Mouse (Mus musculus): ENCODE data around the gene Sim2. TPM values are rescaled to one million over a fixed set of nuclear protein-coding genes. Genes with fewer than 3 reads are reported as not detected.

The Sim2 gene
- polyA plus RNA-seq, 1 experiment from 2014 or later, result 0.06 TPM

DNA sequence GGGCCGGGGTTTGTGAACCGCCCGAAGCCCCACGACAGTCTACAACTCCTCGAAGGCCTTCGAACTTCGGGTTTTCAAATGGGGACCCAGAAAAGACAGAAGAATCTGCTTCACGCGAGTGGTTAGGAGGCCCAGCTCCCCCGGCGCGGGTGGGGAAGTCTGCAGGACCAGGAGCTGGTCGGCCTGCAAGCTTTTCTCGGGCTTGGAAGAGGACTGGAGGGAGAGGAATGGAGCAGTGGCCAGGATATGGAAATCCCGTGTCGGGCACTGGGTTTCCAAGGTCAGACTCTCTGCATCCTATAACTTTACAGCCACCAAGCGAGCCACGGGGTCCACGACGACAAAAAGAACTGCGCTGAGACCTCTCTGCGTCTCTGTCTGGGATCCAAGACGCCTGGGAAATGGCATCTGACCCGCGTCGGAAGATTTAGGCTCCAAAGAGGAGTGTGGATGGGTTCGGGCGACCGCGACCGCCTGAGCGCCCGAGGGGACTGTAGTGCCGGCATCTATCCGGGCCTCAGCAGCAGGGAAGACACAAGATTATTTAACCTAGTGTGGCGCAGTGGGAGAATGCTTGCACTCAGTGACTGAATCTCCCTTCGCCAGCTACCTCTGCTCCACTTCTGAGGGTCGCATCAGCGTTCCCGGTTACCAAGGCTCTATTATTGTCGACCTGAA lies 744 bp upstream of the Sim2 start:
- ATAC-seq, result no peak
- WGBS, result under 1% methylated on average over 41 of the region's 41 CpGs
- H3K27ac ChIP-seq (ENCODE audit: low read length), result no peak overlapping the region
- no peaks in the 10 kb centered on the region for H3K9me3 ChIP-seq (ENCODE audit: control insufficient read depth, low read length)
- H3K36me3 ChIP-seq (ENCODE audit: control insufficient read depth, insufficient read depth), result no peaks in the 10 kb centered on the region
- peaks cover 79% of the 10 kb centered on the region for H3K27me3 ChIP-seq (replicated peaks; ENCODE audit: control insufficient read depth, insufficient read depth, low read length)
- H3K9ac ChIP-seq (replicated peaks; ENCODE audit: low read depth, low read length), result no peak overlapping the region
- H3K4me3 ChIP-seq (replicated peaks; ENCODE audit: low read length), result no peak overlapping the region
- peaks cover 16% of the 10 kb centered on the region for H3K4me1 ChIP-seq (replicated peaks; ENCODE audit: control insufficient read depth, insufficient read depth, low read length)
- no peak overlapping the region for H3K4me2 ChIP-seq (ENCODE audit: low read length)

DNA sequence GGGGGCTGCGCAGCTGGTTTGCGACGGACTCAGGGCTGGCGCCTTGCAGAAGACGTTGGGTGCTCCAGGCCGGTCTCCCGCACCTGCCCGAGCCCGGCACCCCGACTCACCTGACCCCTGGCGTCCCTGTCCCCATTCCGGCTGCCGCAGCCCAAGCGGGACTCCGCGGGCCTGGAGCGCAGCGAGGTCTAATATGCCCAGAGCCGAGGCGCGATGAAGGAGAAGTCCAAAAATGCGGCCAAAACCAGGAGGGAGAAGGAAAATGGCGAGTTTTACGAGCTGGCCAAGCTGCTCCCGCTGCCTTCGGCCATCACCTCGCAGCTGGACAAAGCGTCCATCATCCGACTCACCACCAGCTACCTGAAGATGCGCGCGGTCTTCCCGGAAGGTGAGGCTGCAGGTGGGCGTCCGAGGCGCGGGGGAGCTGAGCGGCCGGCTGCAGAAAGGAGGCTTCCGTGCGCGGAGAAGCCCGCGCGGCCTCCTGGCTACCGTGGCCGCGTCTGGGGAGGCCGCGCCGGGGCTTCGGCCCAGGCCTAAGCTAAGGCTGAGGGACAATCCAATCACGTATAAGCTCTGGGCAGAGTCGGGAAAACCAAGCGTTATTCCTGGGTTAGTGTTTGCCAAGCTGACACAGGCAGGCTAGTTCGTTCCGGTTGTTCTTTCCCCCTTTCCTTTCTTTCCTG lies 1.0 kb downstream of the Sim2 start:
- ATAC-seq, result no peak

DNA sequence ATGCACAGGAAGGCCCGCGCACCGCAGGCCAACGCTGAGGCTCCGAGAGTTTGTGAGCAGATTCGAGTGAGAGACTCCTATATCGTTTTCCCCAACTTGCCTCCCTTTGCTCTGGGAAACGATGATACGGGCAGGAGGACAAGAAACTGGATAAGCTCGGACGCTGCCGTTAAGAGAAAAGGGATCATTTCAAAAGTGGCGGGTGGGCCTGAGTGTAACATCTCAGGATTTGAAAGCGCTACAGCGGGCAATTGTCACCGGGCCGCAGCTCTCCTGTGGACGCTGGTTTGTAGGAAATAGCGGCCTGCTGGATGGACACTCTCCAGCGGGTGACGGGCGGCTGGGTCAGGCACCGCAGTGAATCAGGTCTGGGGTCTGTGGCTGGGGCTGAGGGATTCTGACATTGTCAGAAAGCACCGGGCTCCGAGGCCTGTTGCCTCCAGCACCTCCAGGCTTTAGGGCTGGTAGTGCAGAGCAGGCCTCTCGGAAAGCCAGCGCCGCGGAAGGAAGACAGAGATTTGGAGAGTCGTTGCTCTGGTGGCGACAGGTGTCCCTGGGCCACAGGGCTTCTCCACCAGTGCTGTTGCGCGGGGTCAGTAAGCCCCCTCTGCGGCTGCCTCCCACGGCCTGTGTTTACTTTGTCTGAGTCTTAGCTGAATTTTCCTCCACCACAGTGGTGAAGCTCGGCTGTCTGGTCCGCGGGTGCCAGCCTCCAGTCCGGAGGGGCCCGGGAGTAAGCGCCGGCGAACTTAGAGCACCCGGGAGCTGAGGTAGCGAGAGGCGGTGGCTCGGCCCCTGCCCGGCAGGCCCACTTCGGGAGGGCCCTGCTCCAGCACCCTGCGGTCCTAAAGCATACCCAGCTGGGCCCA lies 2.2 kb downstream of the Sim2 start:
- H3K36me3 ChIP-seq (ENCODE audit: control insufficient read depth, insufficient read depth), result no peaks in the 10 kb centered on the region
- no peak overlapping the region for H3K4me2 ChIP-seq (ENCODE audit: low read length)
- peaks cover 83% of the 10 kb centered on the region for H3K27me3 ChIP-seq (replicated peaks; ENCODE audit: control insufficient read depth, insufficient read depth, low read length)
- no peak overlapping the region for H3K4me3 ChIP-seq (replicated peaks; ENCODE audit: low read length)
- peaks cover 16% of the 10 kb centered on the region for H3K4me1 ChIP-seq (replicated peaks; ENCODE audit: control insufficient read depth, insufficient read depth, low read length)
- ATAC-seq, result no peak
- no peak overlapping the region for H3K9ac ChIP-seq (replicated peaks; ENCODE audit: low read depth, low read length)
- WGBS, result 2% methylated on average over 50 of the region's 50 CpGs
- no peak overlapping the region for H3K27ac ChIP-seq (ENCODE audit: low read length)
- H3K9me3 ChIP-seq (ENCODE audit: control insufficient read depth, low read length), result no peaks in the 10 kb centered on the region

More for the DNA sequence above, 1.0 kb downstream of the Sim2 start:
- Histone ChIP-seq H3K9ac (replicated peaks; ENCODE audit: low read depth, low read length) (no peak overlapping the region), H3K4me2 (ENCODE audit: low read length) (no peak overlapping the region), H3K4me1 (replicated peaks; ENCODE audit: control insufficient read depth, insufficient read depth, low read length) (peaks cover 16% of the 10 kb centered on the region), H3K27ac (ENCODE audit: low read length) (no peak overlapping the region), H3K4me3 (replicated peaks; ENCODE audit: low read length) (peak overlapping the region; percentile 22), H3K36me3 (ENCODE audit: control insufficient read depth, insufficient read depth) (no peaks in the 10 kb centered on the region), H3K27me3 (replicated peaks; ENCODE audit: control insufficient read depth, insufficient read depth, low read length) (peaks cover 82% of the 10 kb centered on the region), H3K9me3 (ENCODE audit: control insufficient read depth, low read length) (no peaks in the 10 kb centered on the region)
- under 1% methylated on average over 57 of the region's 57 CpGs for WGBS

DNA sequence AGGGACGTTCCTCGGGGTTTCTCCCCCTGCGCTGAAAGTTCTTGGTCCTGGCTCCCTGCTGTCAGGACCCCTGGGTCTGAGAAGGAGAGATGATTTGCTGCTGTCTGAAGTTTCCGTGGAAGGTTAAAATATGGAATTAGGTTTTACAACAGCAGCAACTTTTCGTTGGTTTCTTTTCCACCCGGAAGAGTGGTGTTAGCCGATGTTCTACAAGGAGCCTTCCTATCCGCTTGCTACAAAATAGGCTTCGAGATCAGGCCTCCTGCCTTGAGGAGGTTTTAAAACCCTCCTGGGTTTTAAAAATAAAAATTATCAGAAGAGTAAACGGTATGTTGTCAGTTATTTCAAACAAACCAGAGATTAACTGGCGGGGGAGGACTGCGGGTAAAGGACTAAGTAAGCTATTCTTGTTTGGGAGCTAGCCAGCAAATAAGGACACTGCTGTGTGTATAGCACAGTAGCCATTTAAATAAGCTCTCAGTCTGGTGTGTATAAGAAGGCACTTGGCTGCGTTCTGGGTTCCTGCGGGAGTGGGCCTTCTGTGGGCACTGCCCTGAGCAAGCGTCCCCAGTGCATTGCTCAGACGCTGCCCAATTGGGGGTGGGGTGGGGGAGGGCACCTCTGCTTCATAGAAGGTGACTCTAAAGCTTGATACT lies 3.0 kb downstream of the Sim2 start:
- no peak overlapping the region for H3K4me3 ChIP-seq (replicated peaks; ENCODE audit: low read length)
- no peak overlapping the region for H3K27ac ChIP-seq (ENCODE audit: low read length)
- peaks cover 83% of the 10 kb centered on the region for H3K27me3 ChIP-seq (replicated peaks; ENCODE audit: control insufficient read depth, insufficient read depth, low read length)
- no peaks in the 10 kb centered on the region for H3K9me3 ChIP-seq (ENCODE audit: control insufficient read depth, low read length)
- no peak overlapping the region for H3K4me2 ChIP-seq (ENCODE audit: low read length)
- ATAC-seq, result no peak
- no peaks in the 10 kb centered on the region for H3K36me3 ChIP-seq (ENCODE audit: control insufficient read depth, insufficient read depth)
- H3K9ac ChIP-seq (replicated peaks; ENCODE audit: low read depth, low read length), result no peak overlapping the region
- WGBS, result 6% methylated on average over 16 of the region's 16 CpGs
- H3K4me1 ChIP-seq (replicated peaks; ENCODE audit: control insufficient read depth, insufficient read depth, low read length), result peaks cover 16% of the 10 kb centered on the region

DNA sequence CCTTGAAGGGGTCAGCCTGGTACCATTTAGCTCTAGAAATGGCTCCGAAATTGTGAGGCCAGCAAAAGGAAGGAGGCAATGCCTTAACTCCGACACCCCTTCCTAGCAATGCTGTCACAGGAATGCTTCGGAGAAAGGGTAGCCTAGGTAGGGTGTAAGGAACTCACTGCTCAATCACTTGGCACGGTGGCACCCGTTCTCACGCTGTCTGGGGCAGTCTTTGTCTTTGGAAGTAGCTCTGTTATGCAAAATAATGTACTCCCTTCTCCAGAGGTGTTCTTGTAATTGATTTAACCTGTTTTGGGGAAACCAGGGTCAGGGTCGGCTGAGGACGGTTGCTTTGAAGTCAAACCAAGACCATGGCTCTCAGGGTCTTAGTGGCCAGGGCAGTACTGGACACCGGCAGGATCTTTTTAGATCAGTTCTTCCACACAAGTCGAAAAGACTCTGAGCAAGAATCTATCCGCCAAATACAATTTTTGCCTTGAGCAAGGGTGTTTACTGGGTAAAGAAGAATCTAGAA lies 3.6 kb downstream of the Sim2 start:
- 2% methylated on average over 11 of the region's 11 CpGs for WGBS
- Histone ChIP-seq H3K27ac (ENCODE audit: low read length) (no peak overlapping the region), H3K4me1 (replicated peaks; ENCODE audit: control insufficient read depth, insufficient read depth, low read length) (peaks cover 16% of the 10 kb centered on the region), H3K36me3 (ENCODE audit: control insufficient read depth, insufficient read depth) (no peaks in the 10 kb centered on the region), H3K9ac (replicated peaks; ENCODE audit: low read depth, low read length) (no peak overlapping the region), H3K4me3 (replicated peaks; ENCODE audit: low read length) (no peak overlapping the region), H3K4me2 (ENCODE audit: low read length) (no peak overlapping the region), H3K9me3 (ENCODE audit: control insufficient read depth, low read length) (no peaks in the 10 kb centered on the region), H3K27me3 (replicated peaks; ENCODE audit: control insufficient read depth, insufficient read depth, low read length) (peaks cover 83% of the 10 kb centered on the region)
- ATAC-seq, result no peak

DNA sequence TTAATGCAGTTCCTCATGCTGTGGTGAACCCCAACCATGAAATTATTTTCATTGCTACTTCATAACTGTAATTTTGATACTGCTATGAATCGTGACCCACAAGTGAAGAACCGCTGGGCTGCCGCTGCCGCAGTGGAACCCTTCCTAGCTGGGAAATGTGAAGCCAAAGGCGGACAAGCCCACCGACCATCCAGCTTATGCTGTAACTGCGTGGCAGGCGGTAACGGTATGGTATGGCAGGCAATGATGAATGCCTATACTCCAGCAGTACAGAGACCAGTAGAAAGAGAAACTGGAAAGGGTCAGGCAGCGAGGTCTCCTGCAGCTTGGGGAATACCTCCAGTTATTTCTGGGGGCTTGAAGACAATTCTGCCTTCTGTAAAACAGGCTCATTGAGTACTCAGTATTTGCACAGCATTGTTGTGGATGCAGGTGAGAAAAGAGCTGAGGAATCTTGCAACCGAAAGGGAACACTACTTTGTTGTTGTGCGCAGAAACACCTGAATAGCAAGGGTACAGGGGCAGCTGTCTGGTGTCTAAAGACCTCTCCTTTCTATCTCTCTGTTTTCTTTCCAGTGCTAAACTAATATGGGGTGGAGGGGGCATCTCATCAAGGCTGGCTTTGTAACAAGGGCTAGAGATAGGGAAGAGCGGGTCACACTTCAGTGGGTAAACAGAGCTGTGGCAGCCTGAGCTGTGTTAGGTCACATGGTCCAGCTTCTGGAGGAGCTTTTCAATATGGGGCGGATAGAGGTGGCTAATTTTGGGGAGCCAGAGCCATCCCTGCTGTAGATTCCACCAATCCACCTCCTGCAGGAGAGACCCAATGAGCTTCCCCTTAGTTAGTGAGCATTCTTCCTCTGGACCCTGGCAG lies 4.3 kb downstream of the Sim2 start:
- no peak overlapping the region for H3K4me2 ChIP-seq (ENCODE audit: low read length)
- 5% methylated on average over 14 of the region's 14 CpGs for WGBS
- no peak for ATAC-seq
- no peaks in the 10 kb centered on the region for H3K9me3 ChIP-seq (ENCODE audit: control insufficient read depth, low read length)
- no peak overlapping the region for H3K9ac ChIP-seq (replicated peaks; ENCODE audit: low read depth, low read length)
- no peak overlapping the region for H3K27ac ChIP-seq (ENCODE audit: low read length)
- H3K4me3 ChIP-seq (replicated peaks; ENCODE audit: low read length), result no peak overlapping the region
- no peaks in the 10 kb centered on the region for H3K36me3 ChIP-seq (ENCODE audit: control insufficient read depth, insufficient read depth)
- peaks cover 83% of the 10 kb centered on the region for H3K27me3 ChIP-seq (replicated peaks; ENCODE audit: control insufficient read depth, insufficient read depth, low read length)
- H3K4me1 ChIP-seq (replicated peaks; ENCODE audit: control insufficient read depth, insufficient read depth, low read length), result peaks cover 16% of the 10 kb centered on the region

DNA sequence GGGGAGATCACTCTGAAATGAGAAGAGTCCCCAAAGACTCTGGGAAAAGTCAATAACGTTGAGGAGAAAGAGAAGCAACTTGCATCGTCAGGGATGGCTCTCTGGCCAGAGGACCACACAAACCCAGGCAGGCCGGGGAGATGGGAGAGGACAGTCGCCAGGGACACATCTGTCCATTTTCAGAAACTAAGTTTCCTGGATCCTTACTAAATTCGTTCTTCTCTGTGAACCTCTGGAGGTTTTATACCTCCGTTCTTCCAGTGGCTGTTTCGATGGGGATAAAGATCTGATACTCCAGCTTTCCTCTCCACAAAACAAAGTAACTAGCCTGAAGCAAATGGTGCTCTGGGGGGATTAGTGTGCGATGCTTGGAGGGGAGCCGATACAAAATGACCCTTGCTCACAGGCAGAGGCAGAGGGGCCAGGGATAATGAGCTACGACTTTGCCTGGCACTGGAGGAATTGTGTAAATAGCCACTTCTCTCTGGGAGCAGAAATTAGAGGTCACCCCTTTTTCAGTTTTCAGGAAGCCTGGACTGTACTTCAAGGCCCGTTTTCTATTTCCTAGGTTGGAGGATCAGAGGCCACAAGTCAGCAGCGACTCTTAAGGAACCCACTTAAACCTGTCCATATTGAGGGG lies 7.9 kb downstream of the Sim2 start:
- no peak overlapping the region for H3K4me2 ChIP-seq (ENCODE audit: low read length)
- no peak overlapping the region for H3K4me3 ChIP-seq (replicated peaks; ENCODE audit: low read length)
- WGBS, result under 1% methylated on average over 12 of the region's 12 CpGs
- ATAC-seq, result no peak
- H3K4me1 ChIP-seq (replicated peaks; ENCODE audit: control insufficient read depth, insufficient read depth, low read length), result no peaks in the 10 kb centered on the region
- no peaks in the 10 kb centered on the region for H3K9me3 ChIP-seq (ENCODE audit: control insufficient read depth, low read length)
- peaks cover 81% of the 10 kb centered on the region for H3K27me3 ChIP-seq (replicated peaks; ENCODE audit: control insufficient read depth, insufficient read depth, low read length)
- no peaks in the 10 kb centered on the region for H3K36me3 ChIP-seq (ENCODE audit: control insufficient read depth, insufficient read depth)
- H3K9ac ChIP-seq (replicated peaks; ENCODE audit: low read depth, low read length), result no peak overlapping the region
- no peak overlapping the region for H3K27ac ChIP-seq (ENCODE audit: low read length)
